Mouse (Mus musculus) ES-Bruce4 (cell line): ENCODE results near the gene Baiap2.

Experiments
- CTCF ChIP-seq: IDR thresholded peaks from one replicate; pipeline ENCODE4 v1.8.1; 2011; ENCODE audit warnings: low read depth, low read length
- EP300 ChIP-seq: IDR thresholded peaks from 2 replicates; pipeline ENCODE4 v1.6.1; 2011; ENCODE audit warnings: low read depth, low read length; ENCODE audit not compliant: insufficient read depth
- POLR2A ChIP-seq: IDR thresholded peaks from one replicate; pipeline ENCODE4 v1.8.1; 2011; ENCODE audit warnings: low read length; ENCODE audit not compliant: insufficient read depth

- TF ChIP-seq POLR2A, result no peak
- TF ChIP-seq CTCF, result no peak
- TF ChIP-seq EP300, result no peak
Observed at GRCm38 (mm10) chr11:120041191-120042123, 98.9 kb downstream of the Baiap2 start.
